Mouse (Mus musculus) effector memory CD4-positive, alpha-beta T cell, adult 7 months (primary cell): ENCODE results near the gene Pate2. TPM values are rescaled to one million over a fixed set of nuclear protein-coding genes. Genes with fewer than 3 reads are reported as not detected.

Source experiments
- polyA plus RNA-seq: library from polyadenylated mRNA; unstranded; fragments of 100-300 nt; shearing (Covaris generic); gene quantifications from one replicate; pipeline ENCODE4 v1.2.1, GENCODE M21; 2017

Pate2 gene
- 0.54 TPM for polyA plus RNA-seq

GRCm38 (mm10) chr9:35569571-35570534 is at the start of gene Pate2, which contains the start of gene Hyls1:
Gene Pate2, plus strand, starts transcription at chr9:35570284.
Gene Hyls1, minus strand, starts transcription at chr9:35570398.

GRCm38 (mm10) chr9:35558257-35559008 is 11.7 kb upstream of the Pate2 start, which contains the start of the genes Ddx25 and Pus3:
Gene Ddx25, minus strand, starts transcription at chr9:35558528.
Gene Pus3, plus strand, starts transcription at chr9:35558595.

GRCm38 (mm10) chr9:35611841-35612240 is 41.8 kb downstream of the Pate2 start, which contains the start of gene Pate4:
Gene Pate4, minus strand, starts transcription at chr9:35611941.

GRCm38 (mm10) chr9:35648102-35648501 is 78.0 kb downstream of the Pate2 start, which contains the start of gene Pate3:
Gene Pate3, minus strand, starts transcription at chr9:35648202.

GRCm38 (mm10) chr9:35687013-35687412 is 116.9 kb downstream of the Pate2 start, which contains the start of gene Pate1:
Gene Pate1, minus strand, starts transcription at chr9:35687390.

Other genes with a start within 250 kb of the Pate2 start
- gene Cdon, start 149.2 kb upstream of the Pate2 start, polyA plus RNA-seq = 11.4 TPM
- not detected for gene Gm1113, start 52.0 kb upstream of the Pate2 start, polyA plus RNA-seq
- 0.15 TPM for gene Ddx25, start 11.8 kb upstream of the Pate2 start, polyA plus RNA-seq
- 28.7 TPM for gene Pus3, start 11.7 kb upstream of the Pate2 start, polyA plus RNA-seq
- 5.3 TPM for gene Hyls1, start 114 bp downstream of the Pate2 start, polyA plus RNA-seq
- not detected for gene Pate4, start 41.7 kb downstream of the Pate2 start, polyA plus RNA-seq
- not detected for gene Pate3, start 77.9 kb downstream of the Pate2 start, polyA plus RNA-seq
- gene Pate1, start 117.1 kb downstream of the Pate2 start, polyA plus RNA-seq = 0.83 TPM
- gene Gm17677, start 170.8 kb downstream of the Pate2 start, polyA plus RNA-seq = not detected
- not detected for gene Gm17727, start 207.8 kb downstream of the Pate2 start, polyA plus RNA-seq
- gene Gm27235, start 219.8 kb downstream of the Pate2 start, polyA plus RNA-seq = not detected
- not detected for gene D730048I06Rik, start 219.8 kb downstream of the Pate2 start, polyA plus RNA-seq